Comparison of ENCODE assay signal across 42 mouse cellular contexts in the genomic region with DNA sequence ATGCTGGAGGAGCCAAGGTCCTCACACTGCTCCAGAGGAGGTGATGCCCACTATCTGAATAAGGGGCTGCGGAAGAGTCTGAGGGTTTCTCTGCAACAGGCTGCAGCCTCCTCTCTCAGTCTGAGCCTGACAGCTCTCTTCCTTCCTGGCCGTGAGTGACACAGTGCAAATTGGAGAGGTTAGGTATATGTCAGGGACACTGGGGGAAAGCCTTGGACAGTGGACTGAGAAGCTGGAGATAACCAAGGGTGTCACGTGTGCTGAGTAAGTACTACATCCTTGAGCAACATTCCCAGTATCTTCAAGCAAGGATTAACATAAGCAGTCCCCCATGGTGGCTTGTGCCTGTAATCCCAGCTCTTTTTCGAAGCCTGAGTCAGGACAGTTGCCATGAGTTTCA. TPM values are rescaled to one million over a fixed set of nuclear protein-coding genes. Genes with fewer than 3 reads are reported as not detected.
"Had no signal": no experiment of that assay in that cellular context is flagged by ENCODE, and none has a peak within 500 bp of the region (broad histone marks: within the 10 kb centered on the region; RNA-seq: fewer than 3 reads in every experiment).

No protein-coding gene starts in this region.

- H3K27ac ChIP-seq: heart, embryonic 15.5 days; hindbrain, embryonic 10.5 days; hindbrain, embryonic 12.5 days; hindbrain, embryonic 13.5 days; hindbrain, embryonic 14.5 days; hindbrain, embryonic 15.5 days; hindbrain, postnatal 0 days; intestine, embryonic 15.5 days; kidney, embryonic 15.5 days; kidney, postnatal 0 days; layer of hippocampus, adult 2 months; left cerebral cortex, adult 2 months had no signal

- H3K4me3 ChIP-seq: heart, embryonic 15.5 days; hindbrain, embryonic 10.5 days; hindbrain, embryonic 12.5 days; hindbrain, embryonic 13.5 days; hindbrain, embryonic 15.5 days; intestine, embryonic 15.5 days; kidney, embryonic 15.5 days; layer of hippocampus, adult 2 months; left cerebral cortex, adult 2 months had no signal

- H3K36me3 ChIP-seq: heart, embryonic 15.5 days; hindbrain, embryonic 10.5 days; hindbrain, embryonic 12.5 days; hindbrain, embryonic 13.5 days; hindbrain, embryonic 15.5 days; intestine, embryonic 15.5 days; kidney, embryonic 15.5 days had no signal

- H3K27me3 ChIP-seq: heart, embryonic 15.5 days; hindbrain, embryonic 12.5 days; hindbrain, embryonic 13.5 days; hindbrain, embryonic 15.5 days; intestine, embryonic 15.5 days; kidney, embryonic 15.5 days had no signal

- DNase-seq: heart, postnatal 10 days; heart, postnatal 14 days; heart, postnatal 36 days; heart, postnatal 4 days; kidney, adult 11 months; kidney, adult 18-20 months; kidney, adult 2 months; kidney, adult 8-10 months; kidney, adult 9 months; kidney, postnatal 10 days; kidney, postnatal 14 days; kidney, postnatal 25 days; kidney, postnatal 36 days; kidney, postnatal 4 days; layer of hippocampus, adult 9-11 months; layer of hippocampus, postnatal 36 days had no signal

- H3K9me3 ChIP-seq: heart, embryonic 15.5 days; hindbrain, embryonic 10.5 days; hindbrain, embryonic 12.5 days; hindbrain, embryonic 13.5 days; hindbrain, embryonic 15.5 days; intestine, embryonic 15.5 days; kidney, embryonic 15.5 days had no signal

RNA-seq across cellular contexts. Expression of gene 1700125H20Rik, which starts 8.2 kb away (rescaled TPM):
- total RNA-seq: heart, postnatal 10 days; heart, postnatal 14 days; heart, postnatal 25 days; heart, postnatal 36 days; hematopoietic stem cell, adult 5-6 weeks; hindbrain, postnatal 0 days; layer of hippocampus, adult 18-20 months; layer of hippocampus, postnatal 25 days; layer of hippocampus, postnatal 36 days; left cerebral cortex, adult 18-20 months; left cerebral cortex, adult 2 months; left cerebral cortex, adult 8-10 months had no signal
- polyA plus RNA-seq: heart, embryonic 14.5 days; heart, embryonic 15.5 days; heart, embryonic 16.5 days; inflammation-experienced regulatory T-cells, adult 6 months; intestine, embryonic 14.5 days; intestine, embryonic 15.5 days; intestine, embryonic 16.5 days; kidney, adult 2 months; kidney, embryonic 14.5 days; kidney, embryonic 16.5 days; large intestine, adult 2 months had no signal
